Mouse (Mus musculus) liver, embryonic 14.5 days (tissue): ENCODE results near the gene Tnf.

Experiments used
- CTCF ChIP-seq: IDR thresholded peaks from 2 replicates; pipeline ENCODE4 v1.5.1; 2016; ENCODE audit warnings: antibody characterized with exemption, low read depth, control low read depth
- EP300 ChIP-seq: IDR thresholded peaks from 2 replicates; pipeline ENCODE4 v1.6.1; 2016; ENCODE audit warnings: antibody characterized with exemption, low read depth

GRCm38 (mm10) chr17:35236390-35236746, 34.6 kb upstream of the Tnf start:
- TF ChIP-seq CTCF, result peak; percentile 100
- TF ChIP-seq EP300, result no peak
